Mouse (Mus musculus) MEL (cell line): ENCODE results near the gene Slc45a2. TPM values are rescaled to one million over a fixed set of nuclear protein-coding genes. Genes with fewer than 3 reads are reported as not detected.

Experiments
- DNase-seq: peaks from one replicate; pipeline ENCODE4 v3.0.0; 2011; ENCODE audit warnings: low read depth, low spot score
- H3K27ac ChIP-seq: 2 replicates; pipeline ENCODE4 v1.5.1; 2012; ENCODE audit warnings: low read depth, mild to moderate bottlenecking, control low read depth, low read length, moderate library complexity; ENCODE audit not compliant: control insufficient read depth
- H3K27me3 ChIP-seq, 2 experiments: fragments of 150-350 bp in 1 of 2; sonication (generic) in 1 of 2; 2 replicates each; pipeline ENCODE4 v1.6.1; 2012; ENCODE audit warnings: low read length in 2 of 2, mild to moderate bottlenecking in 2 of 2, improper control_type of control experiment in 1 of 2, moderate library complexity in 1 of 2; ENCODE audit not compliant: insufficient read depth in 2 of 2, control insufficient read depth in 1 of 2
- H3K36me3 ChIP-seq, 2 experiments: 2 replicates each; pipeline ENCODE4 v1.6.1; 2012 to 2014; ENCODE audit warnings: low read length in 2 of 2, improper control_type of control experiment in 1 of 2, inconsistent platforms in 1 of 2, mild to moderate bottlenecking in 1 of 2; ENCODE audit not compliant: insufficient read depth in 2 of 2, control insufficient read depth in 1 of 2
- H3K4me1 ChIP-seq, 2 experiments: fragments of 150-350 bp in 1 of 2; sonication (generic) in 1 of 2; 2 replicates each; pipeline ENCODE4 v1.6.1; 2012; ENCODE audit warnings: low read length in 2 of 2, improper control_type of control experiment in 1 of 2, mild to moderate bottlenecking in 1 of 2; ENCODE audit not compliant: insufficient read depth in 2 of 2, control insufficient read depth in 1 of 2
- H3K4me3 ChIP-seq, 2 experiments: fragments of 150-350 bp in 1 of 2; sonication (generic) in 1 of 2; 2 replicates each; pipeline ENCODE4 v1.5.1; 2012; ENCODE audit warnings: low read depth in 2 of 2, low read length in 2 of 2, mild to moderate bottlenecking in 2 of 2, moderate library complexity in 2 of 2, control low read depth in 1 of 2, improper control_type of control experiment in 1 of 2; ENCODE audit not compliant: control insufficient read depth in 1 of 2, insufficient read depth in 1 of 2
- H3K79me2 ChIP-seq: 2 replicates; pipeline ENCODE4 v1.6.1; 2012; ENCODE audit warnings: mild to moderate bottlenecking, low read length, moderate library complexity; ENCODE audit not compliant: control insufficient read depth, poor library complexity, insufficient read depth
- H3K9ac ChIP-seq: 2 replicates; pipeline ENCODE4 v1.6.1; 2012; ENCODE audit warnings: low read depth, mild to moderate bottlenecking, control low read depth, low read length, moderate library complexity; ENCODE audit not compliant: control insufficient read depth, poor library complexity, severe bottlenecking
- H3K9me3 ChIP-seq: fragments of 150-350 bp; sonication (generic); replicated peaks from 2 replicates; pipeline ENCODE4 v1.6.1; 2012; ENCODE audit warnings: mild to moderate bottlenecking, low read length, improper control_type of control experiment, moderate library complexity; ENCODE audit not compliant: insufficient read depth
- BHLHE40 ChIP-seq: IDR thresholded peaks from 2 replicates; pipeline ENCODE4 v1.6.1; 2012; ENCODE audit warnings: low read depth, mild to moderate bottlenecking, inconsistent platforms, low read length, improper control_type of control experiment, borderline replicate concordance
- CTCF ChIP-seq, 3 experiments: IDR thresholded peaks in 2 of 3; conservative IDR thresholded peaks in 1 of 3; 2 replicates each; pipeline ENCODE4 v1.5.1; 2011 to 2012; ENCODE audit warnings: low read length in 3 of 3, low read depth in 2 of 3, mild to moderate bottlenecking in 2 of 3, improper control_type of control experiment in 1 of 3, inconsistent platforms in 1 of 3, mixed read lengths in 1 of 3, moderate library complexity in 1 of 3; ENCODE audit not compliant: control insufficient read depth in 1 of 3, insufficient read depth in 1 of 3, poor library complexity in 1 of 3, severe bottlenecking in 1 of 3
- ELF1 ChIP-seq: IDR thresholded peaks from 2 replicates; pipeline ENCODE4 v1.6.1; 2014; ENCODE audit warnings: low read depth, mild to moderate bottlenecking, inconsistent platforms, low read length, improper control_type of control experiment, moderate library complexity
- HCFC1 ChIP-seq: IDR thresholded peaks from 2 replicates; pipeline ENCODE4 v1.6.1; 2012; ENCODE audit warnings: low read depth, mild to moderate bottlenecking, inconsistent platforms, low read length, improper control_type of control experiment, moderate library complexity
- JUND ChIP-seq: IDR thresholded peaks from 2 replicates; pipeline ENCODE4 v1.6.1; 2011; ENCODE audit warnings: low read depth, mild to moderate bottlenecking, improper control_type of control experiment, low read length
- MAFK ChIP-seq: IDR thresholded peaks from 2 replicates; pipeline ENCODE4 v1.6.1; 2011; ENCODE audit warnings: low read depth, mild to moderate bottlenecking, low read length, improper control_type of control experiment, borderline replicate concordance
- MAX ChIP-seq: IDR thresholded peaks from 2 replicates; pipeline ENCODE4 v1.6.1; 2011; ENCODE audit warnings: low read length, improper control_type of control experiment
- MAZ ChIP-seq: IDR thresholded peaks from 2 replicates; pipeline ENCODE4 v1.6.1; 2012; ENCODE audit warnings: low read depth, mild to moderate bottlenecking, inconsistent platforms, low read length, improper control_type of control experiment
- MXI1 ChIP-seq: IDR thresholded peaks from 2 replicates; pipeline ENCODE4 v1.6.1; 2011; ENCODE audit warnings: mild to moderate bottlenecking, low read depth, low read length, improper control_type of control experiment
- MYB ChIP-seq: IDR thresholded peaks from 2 replicates; pipeline ENCODE4 v1.6.1; 2011; ENCODE audit warnings: mild to moderate bottlenecking, low read depth, low read length, improper control_type of control experiment
- POLR2A ChIP-seq, 2 experiments: IDR thresholded peaks; 2 replicates each; pipeline ENCODE4 v1.6.1; 2011 to 2012; ENCODE audit warnings: low read length in 2 of 2, mild to moderate bottlenecking in 2 of 2, control low read depth in 1 of 2, improper control_type of control experiment in 1 of 2, low read depth in 1 of 2, moderate library complexity in 1 of 2; ENCODE audit not compliant: control insufficient read depth in 1 of 2, insufficient read depth in 1 of 2, poor library complexity in 1 of 2
- POLR2AphosphoS2 ChIP-seq: IDR thresholded peaks from 2 replicates; pipeline ENCODE4 v1.6.1; 2011; ENCODE audit warnings: low read length, improper control_type of control experiment
- POLR2AphosphoS5 ChIP-seq: IDR thresholded peaks from 2 replicates; pipeline ENCODE4 v1.6.1; 2012; ENCODE audit warnings: low read depth, borderline replicate concordance, mild to moderate bottlenecking, inconsistent platforms, low read length, moderate library complexity, mixed read lengths
- RAD21 ChIP-seq: IDR thresholded peaks from 2 replicates; pipeline ENCODE4 v1.6.1; 2011; ENCODE audit warnings: mild to moderate bottlenecking, low read depth, low read length, improper control_type of control experiment
- RCOR1 ChIP-seq: IDR thresholded peaks from 2 replicates; pipeline ENCODE4 v1.6.1; 2012; ENCODE audit warnings: low read depth, mild to moderate bottlenecking, inconsistent platforms, low read length, improper control_type of control experiment
- SIN3A ChIP-seq: IDR thresholded peaks from 2 replicates; pipeline ENCODE4 v1.6.1; 2012; ENCODE audit warnings: low read length, improper control_type of control experiment, inconsistent platforms
- TAL1 ChIP-seq: IDR thresholded peaks from 2 replicates; pipeline ENCODE4 v1.6.1; 2012; ENCODE audit warnings: mild to moderate bottlenecking, inconsistent platforms, low read length, moderate library complexity, mixed read lengths
- TBP ChIP-seq: IDR thresholded peaks from 2 replicates; pipeline ENCODE4 v1.8.0; 2011; ENCODE audit warnings: low read depth, low read length, improper control_type of control experiment
- UBTF ChIP-seq: IDR thresholded peaks from 2 replicates; pipeline ENCODE4 v1.6.1; 2012; ENCODE audit warnings: low read depth, mild to moderate bottlenecking, inconsistent platforms, low read length, improper control_type of control experiment, moderate library complexity, borderline replicate concordance; ENCODE audit not compliant: insufficient read depth
- USF2 ChIP-seq, 2 experiments: IDR thresholded peaks; 2 replicates each; pipeline ENCODE4 v1.6.1; 2011 to 2012; ENCODE audit warnings: improper control_type of control experiment in 2 of 2, low read length in 2 of 2, borderline replicate concordance in 1 of 2, inconsistent platforms in 1 of 2, low read depth in 1 of 2, mild to moderate bottlenecking in 1 of 2; ENCODE audit not compliant: insufficient read depth in 1 of 2
- ZKSCAN1 ChIP-seq: IDR thresholded peaks from 2 replicates; pipeline ENCODE4 v1.6.1; 2012; ENCODE audit warnings: low read depth, mild to moderate bottlenecking, inconsistent platforms, low read length, improper control_type of control experiment, moderate library complexity
- ZNF384 ChIP-seq: IDR thresholded peaks from 2 replicates; pipeline ENCODE4 v1.6.1; 2012; ENCODE audit warnings: low read depth, mild to moderate bottlenecking, inconsistent platforms, low read length, improper control_type of control experiment
- polyA plus RNA-seq, 2 experiments: library from polyadenylated mRNA; stranded (reverse) in 1 of 2; unstranded in 1 of 2; fragments of >175 nt in 1 of 2; fragments of >200 nt in 1 of 2; gene quantifications; 2 replicates each; pipeline versions ENCODE4 v1.2.1 to v1.2.4; 2012; ENCODE audit warnings: low replicate concordance in 2 of 2, low read depth in 1 of 2; ENCODE audit not compliant: insufficient read length in 2 of 2, insufficient read depth in 1 of 2, missing spikeins in 1 of 2
- total RNA-seq: library from RNA; depleted of rRNA; stranded (reverse); fragments of 300-350 nt; gene quantifications from 2 replicates; pipeline ENCODE4 v1.2.3, GENCODE M21; 2012

Slc45a2 gene
- total and polyA plus RNA-seq, 3 experiments: not detected

GRCm38 (mm10) chr15:10990411-10990810 is 10.1 kb upstream of the Slc45a2 start:
- no peaks in the 10 kb centered on the region for H3K36me3 ChIP-seq

GRCm38 (mm10) chr15:10991566-10991965 is 9.0 kb upstream of the Slc45a2 start:
- TF ChIP-seq MYB (no peak), POLR2AphosphoS2 (no peak)
- TF ChIP-seq, all 39 proteins: peak for 0
- H3K4me3 ChIP-seq: no peak overlapping the region
- H3K4me1 ChIP-seq: no peaks in the 10 kb centered on the region
- no peaks in the 10 kb centered on the region for H3K27me3 ChIP-seq
- no peaks in the 10 kb centered on the region for H3K36me3 ChIP-seq
- no peak overlapping the region for H3K27ac ChIP-seq
- no peak overlapping the region for H3K9ac ChIP-seq
- H3K9me3 ChIP-seq: no peaks in the 10 kb centered on the region
- no peak for DNase-seq
- H3K79me2 ChIP-seq: no peaks in the 10 kb centered on the region

More at GRCm38 (mm10) chr15:10990411-10990810, 10.1 kb upstream of the Slc45a2 start:
- TF ChIP-seq JUND: no peak
- no peak for TF ChIP-seq MAZ
- no peak for TF ChIP-seq POLR2AphosphoS5
- no peak for TF ChIP-seq POLR2A (IDR thresholded peaks at IDR 0.05; ENCODE audit: control insufficient read depth in 1 of 2, insufficient read depth in 1 of 2, low read depth in 1 of 2, low read length in 2 of 2, poor library complexity in 1 of 2)
- TF ChIP-seq RAD21: no peak
- no peak for TF ChIP-seq ELF1
- no peak for TF ChIP-seq TBP
- no peak for TF ChIP-seq CTCF (IDR thresholded peaks at IDR 0.05 in 2 of 3, conservative IDR thresholded peaks at IDR 0.05 in 1 of 3; ENCODE audit: control insufficient read depth in 1 of 3, insufficient read depth in 1 of 3, low read depth in 2 of 3, low read length in 3 of 3, poor library complexity in 1 of 3, severe bottlenecking in 1 of 3)
- TF ChIP-seq UBTF: no peak
- TF ChIP-seq, all 39 proteins: peak for 0
- Histone ChIP-seq H3K27me3 (no peaks in the 10 kb centered on the region), H3K27ac (no peak overlapping the region), H3K4me3 (no peak overlapping the region), H3K4me1 (no peaks in the 10 kb centered on the region), H3K9ac (no peak overlapping the region), H3K9me3 (no peaks in the 10 kb centered on the region), H3K79me2 (no peaks in the 10 kb centered on the region)
- no peak for DNase-seq

- Histone ChIP-seq H3K36me3 (no peaks in the 10 kb centered on the region), H3K4me3 (no peak overlapping the region), H3K9me3 (no peaks in the 10 kb centered on the region), H3K9ac (no peak overlapping the region), H3K4me1 (no peaks in the 10 kb centered on the region), H3K27ac (no peak overlapping the region), H3K79me2 (no peaks in the 10 kb centered on the region), H3K27me3 (no peaks in the 10 kb centered on the region)
- DNase-seq: no peak
- TF ChIP-seq ZNF384: no peak
- TF ChIP-seq HCFC1: no peak
- no peak for TF ChIP-seq RCOR1
- TF ChIP-seq SIN3A: no peak
- TF ChIP-seq BHLHE40: no peak
- TF ChIP-seq MAX: no peak
- TF ChIP-seq MYB: no peak
- no peak for TF ChIP-seq TAL1
- no peak for TF ChIP-seq POLR2AphosphoS2
- no peak for TF ChIP-seq MXI1
- TF ChIP-seq ZKSCAN1: no peak
- TF ChIP-seq USF2 (IDR thresholded peaks at IDR 0.05; ENCODE audit: borderline replicate concordance in 1 of 2, insufficient read depth in 1 of 2, low read depth in 1 of 2, low read length in 2 of 2): no peak
- no peak for TF ChIP-seq MAFK
Observed at GRCm38 (mm10) chr15:10999832-11000231, 689 bp upstream of the Slc45a2 start.
